Mouse (Mus musculus): ENCODE measurements around the gene Lclat1. TPM values are rescaled to one million over a fixed set of nuclear protein-coding genes. Genes with fewer than 3 reads are reported as not detected.
"Not testable (repeated sequence)": the region's sequence is repeated elsewhere in the genome, so short reads cannot be mapped to it uniquely, and the experiment has no call there.

The Lclat1 gene
- total RNA-seq, 2 experiments from 2014 or later, result 37.7 to 41.4 TPM

DNA sequence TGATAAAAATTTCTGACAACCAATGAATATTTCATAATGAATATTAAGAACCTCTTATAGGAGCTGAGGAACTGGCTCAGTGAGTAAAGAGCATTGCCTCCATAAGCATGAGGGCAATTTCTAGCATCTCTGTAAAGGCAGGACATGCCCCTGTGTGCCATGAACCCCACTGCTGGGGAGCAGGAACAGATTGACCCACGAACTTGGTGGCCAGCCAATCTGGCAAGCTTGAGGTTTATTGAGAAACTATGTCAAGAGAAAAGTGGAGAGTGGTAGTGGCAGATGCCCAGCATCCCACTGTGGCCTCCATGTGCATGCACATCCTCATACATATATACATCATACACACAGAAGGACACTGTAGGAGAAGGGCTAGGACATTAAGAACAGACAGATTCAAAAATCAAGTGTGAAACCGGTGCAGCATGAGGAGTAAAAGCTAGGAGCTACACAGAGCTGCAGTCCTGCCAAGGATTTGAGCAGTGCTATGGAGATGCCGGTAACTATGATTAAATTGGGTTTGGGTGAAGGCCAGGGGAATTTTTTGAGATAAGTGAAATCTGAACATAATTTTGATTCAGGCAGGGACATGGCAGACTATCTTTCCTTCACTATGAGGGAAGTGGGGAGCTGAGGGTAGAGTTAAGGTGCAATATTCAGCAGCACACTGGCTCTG lies 129.5 kb downstream of the Lclat1 start:
- no peak for DNase-seq (ENCODE audit: low spot score in 2 of 2)

DNA sequence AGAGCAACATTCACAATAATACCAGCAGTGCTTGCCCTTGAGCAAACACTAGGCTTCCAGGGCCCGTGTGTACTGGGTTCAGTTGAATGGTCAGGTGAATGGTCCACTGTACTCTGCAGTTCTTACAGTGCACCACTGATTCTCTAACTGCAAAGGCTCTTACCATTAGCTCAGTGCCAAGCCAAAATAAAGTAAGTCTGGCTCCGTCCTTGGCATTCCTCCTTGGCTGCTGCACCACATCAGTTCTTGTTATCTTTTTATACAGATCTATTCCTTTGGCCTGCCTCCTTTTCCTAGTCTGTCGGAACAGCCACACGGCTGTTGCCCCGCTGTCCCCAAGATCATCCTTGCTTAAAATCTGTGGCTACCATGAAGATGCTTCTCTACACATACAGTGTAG lies 130.7 kb downstream of the Lclat1 start:
- DNase-seq (ENCODE audit: low spot score in 2 of 2), result no peak

DNA sequence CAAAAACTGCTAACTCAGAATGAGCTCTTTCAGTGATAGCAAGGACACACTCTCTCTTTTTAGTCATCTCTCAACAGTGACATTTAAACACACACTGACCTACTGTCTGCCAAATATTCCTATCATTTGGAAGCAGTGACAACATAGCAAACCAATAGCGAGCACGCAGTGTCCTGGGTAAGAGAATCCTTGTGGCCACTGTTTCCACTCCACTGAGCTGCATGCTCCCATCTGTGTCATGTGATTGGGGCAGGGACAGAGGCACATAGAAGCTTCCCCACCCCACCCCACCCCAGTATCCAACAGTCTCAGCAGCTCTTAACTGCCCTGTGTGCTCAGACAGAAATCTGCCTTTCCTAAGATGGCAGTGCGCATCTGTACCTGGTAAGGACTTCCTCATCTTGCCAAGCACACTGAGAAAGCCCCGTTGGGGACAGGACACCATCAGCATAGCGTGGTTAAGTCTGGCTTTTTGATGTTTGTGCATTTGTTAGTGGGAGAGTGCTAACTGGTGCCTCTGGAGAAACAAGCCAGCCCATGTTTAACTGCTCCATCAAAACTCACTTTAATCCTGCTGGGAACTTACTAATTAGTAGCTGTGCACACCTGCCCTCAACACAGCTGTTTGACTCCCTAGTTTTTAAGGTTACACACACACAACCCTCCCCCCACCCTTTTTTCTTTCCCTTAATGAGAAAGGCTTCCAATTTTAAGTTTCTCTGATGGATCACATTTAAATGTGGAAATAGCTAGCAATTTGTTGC lies 133.5 kb downstream of the Lclat1 start:
- DNase-seq (ENCODE audit: low spot score in 2 of 2), result no peak

DNA sequence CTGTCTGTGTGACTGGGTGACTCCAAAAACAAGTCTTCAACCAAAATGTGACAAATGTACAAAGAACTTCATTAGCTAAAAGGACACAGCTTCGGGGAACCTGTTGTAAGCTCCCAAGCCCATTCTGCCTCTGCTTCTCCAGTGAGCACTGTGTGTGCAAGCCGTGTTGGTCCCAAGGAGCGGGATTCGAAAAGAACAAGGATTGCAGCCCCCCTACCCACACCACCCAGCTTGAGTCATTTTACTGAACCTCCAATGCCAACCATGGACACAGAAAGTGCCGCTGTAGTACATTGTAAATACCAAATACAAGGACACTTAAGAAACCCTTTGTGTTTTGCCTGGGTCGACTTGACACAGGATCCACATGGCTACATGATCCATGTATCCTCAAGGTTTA lies 135.9 kb downstream of the Lclat1 start:
- DNase-seq (ENCODE audit: low spot score in 2 of 2), result no peak

DNA sequence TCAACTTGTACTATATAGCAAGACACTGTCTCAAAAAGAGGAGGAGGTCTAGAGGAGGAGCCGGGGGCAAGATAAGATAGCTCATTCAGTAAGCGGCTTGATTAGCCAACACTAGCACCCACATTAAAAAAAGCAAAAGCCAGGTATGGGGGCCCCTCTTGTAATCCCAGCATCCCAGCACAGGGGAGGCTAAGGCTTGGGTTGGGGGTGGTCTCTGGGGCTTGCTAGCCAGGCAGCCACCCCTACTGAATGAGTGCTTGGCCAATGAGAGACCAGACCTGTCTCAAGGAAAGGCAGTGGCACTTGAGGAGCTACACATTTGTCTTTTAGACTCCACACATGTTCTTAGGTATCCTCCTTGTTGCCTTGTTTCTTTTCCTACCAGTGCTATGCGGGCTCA lies 136.8 kb downstream of the Lclat1 start:
- DNase-seq (ENCODE audit: low spot score in 2 of 2), result no peak

DNA sequence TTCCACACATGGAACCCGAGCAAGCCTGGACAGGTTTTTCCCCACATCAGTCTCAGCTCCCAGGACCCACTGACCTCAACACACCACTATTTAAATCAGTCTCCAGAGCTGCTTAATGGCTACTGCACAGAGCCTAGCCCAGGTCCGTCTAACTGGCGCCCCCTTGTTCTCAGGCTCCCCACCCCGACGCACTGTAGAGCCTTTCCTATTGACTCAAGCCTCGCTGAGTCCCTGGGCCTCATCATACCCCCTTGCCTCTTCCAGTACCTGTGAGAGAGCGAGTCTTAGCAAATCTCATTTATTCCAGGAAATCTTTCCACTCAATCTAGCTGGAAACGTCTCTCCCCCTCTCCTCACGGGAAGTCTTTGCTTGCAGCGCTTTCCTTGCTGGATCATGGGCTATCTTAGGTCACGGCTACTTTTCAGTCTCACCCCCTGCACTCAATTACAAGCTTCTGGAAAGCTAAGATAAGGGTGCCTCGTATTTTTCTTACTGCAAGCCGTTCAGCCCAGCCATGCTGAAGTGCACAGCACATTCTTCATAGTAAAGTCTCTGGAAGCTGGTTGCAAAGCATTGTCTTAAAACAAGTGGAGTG lies 137.4 kb downstream of the Lclat1 start:
- no peak for DNase-seq (ENCODE audit: low spot score in 2 of 2)

DNA sequence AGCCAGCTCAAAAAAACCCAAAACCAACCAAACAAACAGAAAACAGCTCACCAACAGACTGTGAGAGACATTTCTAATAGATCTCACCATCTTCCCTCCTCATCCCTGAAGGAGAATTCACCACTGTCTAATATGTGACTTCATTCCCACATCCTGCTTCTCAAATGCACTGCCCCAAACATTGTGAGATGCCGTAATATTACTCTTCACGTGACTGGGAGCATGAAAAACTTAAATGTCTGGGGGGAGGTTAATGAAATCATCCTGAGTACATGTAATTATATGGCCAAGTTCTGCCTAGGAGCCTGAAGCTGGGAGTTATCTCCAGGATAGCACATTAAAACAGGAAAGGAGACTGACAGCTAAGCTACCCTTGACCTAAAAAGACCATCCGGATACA lies 138.3 kb downstream of the Lclat1 start:
- no peak for DNase-seq (ENCODE audit: low spot score in 2 of 2)

DNA sequence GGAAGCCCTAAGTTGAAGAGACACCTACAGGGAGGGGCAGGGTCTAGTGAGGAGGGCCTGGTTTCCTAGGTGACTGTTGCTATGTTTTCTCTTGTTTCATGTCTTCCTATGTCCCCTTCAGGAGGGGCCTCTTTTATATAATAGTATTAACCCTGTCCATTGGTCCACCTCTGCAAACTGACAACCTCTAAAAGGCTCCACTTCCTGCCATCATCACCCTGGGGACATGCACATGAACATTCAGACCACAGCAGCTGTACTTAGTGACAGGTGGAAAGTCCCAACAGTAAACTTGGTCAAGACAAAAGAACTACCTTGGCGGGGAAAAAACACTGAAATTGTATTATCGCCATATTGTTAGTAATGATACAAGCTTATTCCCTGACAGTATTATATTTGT lies 139.1 kb downstream of the Lclat1 start:
- no peak for DNase-seq (ENCODE audit: low spot score in 2 of 2)

DNA sequence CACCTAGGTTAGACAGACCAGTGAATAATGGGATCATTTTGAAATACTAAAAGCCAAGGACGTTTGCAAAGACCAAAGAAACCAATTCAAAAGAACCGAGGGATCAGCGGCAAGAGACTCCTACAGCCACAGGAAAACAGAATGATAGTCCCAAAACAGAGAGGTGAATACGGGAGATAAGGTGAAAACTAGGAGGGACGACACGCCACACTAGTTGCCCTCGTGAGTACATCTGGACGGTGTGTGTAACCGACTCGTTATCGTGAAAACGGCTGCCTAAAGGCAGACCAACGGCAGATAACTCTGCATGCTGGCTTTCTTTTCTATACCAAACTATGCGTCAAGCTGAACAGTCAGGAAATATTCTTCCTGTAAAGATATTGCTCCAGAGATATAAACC lies 140.0 kb downstream of the Lclat1 start:
- DNase-seq (ENCODE audit: low spot score in 2 of 2), result no peak

DNA sequence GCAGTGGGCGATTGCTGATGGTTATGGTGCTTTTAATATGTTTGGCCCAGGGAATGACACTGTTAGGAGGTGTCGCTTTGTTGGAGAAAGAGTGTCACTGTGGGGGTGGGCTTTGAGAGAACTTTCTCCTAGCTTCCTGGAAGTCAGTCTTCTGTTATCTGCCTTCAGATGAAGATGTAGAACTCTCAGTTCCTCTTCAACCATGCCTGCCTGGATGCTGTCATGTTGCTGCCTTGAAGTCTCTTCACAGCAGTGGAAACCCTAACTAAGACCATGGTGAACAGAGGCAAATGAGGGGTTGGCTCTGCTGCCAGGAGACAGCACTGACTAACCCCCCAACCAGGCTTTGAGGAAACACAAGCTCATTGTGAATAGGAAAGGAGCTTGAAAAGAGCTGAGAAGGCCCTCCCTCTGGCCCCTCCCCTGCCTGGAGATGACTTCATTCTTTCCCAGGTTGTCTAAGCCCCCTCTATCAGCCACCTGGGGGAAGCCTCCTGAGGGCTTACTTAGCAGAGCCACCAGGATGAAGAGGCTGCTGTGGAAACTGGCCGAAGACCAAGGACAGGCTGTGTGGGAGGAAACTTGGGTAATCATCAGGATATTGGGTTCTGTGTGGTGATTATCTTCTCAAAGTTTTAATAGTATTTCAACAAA lies 142.8 kb downstream of the Lclat1 start:
- no peak for DNase-seq (ENCODE audit: low spot score in 2 of 2)

DNA sequence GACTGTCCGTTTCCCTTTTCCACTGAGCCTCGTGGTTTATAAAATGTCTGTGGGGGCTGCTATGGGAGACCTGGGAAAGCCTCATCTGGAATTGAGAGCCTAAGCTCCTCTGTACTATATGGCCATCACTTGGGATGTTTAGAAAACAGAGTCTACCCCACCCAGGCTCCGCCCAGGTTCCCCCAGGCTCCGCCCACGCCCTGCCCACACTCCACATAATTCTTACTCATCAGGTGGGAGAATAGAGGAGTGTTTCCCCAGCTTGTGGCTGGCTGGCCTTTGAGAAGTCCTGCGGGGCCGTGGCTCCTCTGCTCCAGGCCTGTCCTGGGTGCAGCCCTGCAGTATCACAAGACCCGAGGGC lies 143.3 kb downstream of the Lclat1 start:
- no peak for DNase-seq (ENCODE audit: low spot score in 2 of 2)

DNA sequence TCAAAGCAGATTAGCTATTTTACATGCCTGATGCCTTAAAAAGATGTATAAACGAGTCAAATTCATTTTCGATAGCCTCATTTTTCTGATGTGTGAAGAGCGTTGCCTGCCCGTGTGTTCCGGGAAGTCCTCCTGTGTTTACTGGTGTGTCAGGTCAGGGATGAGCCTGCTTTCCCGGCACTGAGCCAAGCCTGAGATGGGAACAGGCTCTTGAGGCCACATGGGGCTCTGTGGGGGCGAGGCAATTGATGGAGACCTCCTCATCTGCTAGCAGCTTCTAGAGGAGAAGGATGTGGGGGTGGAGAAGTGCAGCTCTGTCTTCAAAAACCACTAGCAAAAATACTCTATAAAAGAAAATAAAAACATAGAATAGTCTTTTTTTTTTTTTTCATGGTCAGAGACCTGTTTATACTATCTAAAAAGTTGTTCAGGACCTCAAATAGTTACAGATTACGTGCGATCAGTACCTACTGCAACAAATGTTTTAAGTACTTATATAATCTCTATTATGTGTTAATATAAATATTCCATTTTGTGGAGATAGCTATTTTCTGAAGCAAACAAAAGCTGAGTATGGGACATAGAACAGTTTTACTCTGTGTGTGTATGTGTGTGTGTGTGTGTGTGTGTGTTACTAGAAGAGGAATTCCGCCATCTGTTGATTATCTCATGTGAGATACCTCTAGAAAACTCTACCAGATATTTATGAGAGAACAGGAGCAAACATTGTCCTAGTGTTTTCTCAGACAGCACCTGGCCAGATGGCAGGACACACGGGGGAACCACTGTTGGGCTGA lies 144.2 kb downstream of the Lclat1 start:
- no peak for DNase-seq (ENCODE audit: low spot score in 2 of 2)

DNA sequence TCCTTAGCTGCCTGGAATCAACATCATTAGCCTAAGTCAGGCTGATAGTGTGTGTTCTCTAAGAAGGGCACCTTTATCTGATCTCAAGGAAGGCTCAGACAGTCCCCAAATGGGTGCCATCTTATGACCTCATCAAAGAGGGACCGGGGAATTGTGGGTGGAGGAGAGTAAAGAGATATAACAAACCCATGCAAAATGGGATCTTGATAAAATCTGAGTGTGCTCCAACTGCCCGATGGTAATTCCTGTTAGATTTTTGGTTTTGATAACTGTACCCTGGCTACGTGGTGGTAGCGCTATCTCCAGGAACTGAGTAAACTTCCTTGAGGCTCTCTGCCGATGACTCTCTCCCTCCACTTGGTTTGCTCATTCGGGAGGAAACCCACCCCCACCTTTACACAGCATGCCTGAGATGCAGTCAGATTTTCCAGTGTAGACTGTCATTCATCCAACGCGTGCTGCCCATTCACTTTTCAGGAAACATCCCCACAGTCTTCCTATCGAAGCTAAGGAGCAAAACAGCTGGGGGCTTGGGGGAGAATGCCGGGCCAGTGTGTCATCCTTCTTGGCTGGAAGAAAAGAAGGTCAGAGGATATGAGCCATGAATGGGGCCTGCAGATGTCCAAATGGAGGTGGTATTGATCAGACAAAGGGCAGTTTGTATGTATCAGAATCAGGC lies 145.6 kb downstream of the Lclat1 start:
- no peak for DNase-seq (ENCODE audit: low spot score in 2 of 2)

DNA sequence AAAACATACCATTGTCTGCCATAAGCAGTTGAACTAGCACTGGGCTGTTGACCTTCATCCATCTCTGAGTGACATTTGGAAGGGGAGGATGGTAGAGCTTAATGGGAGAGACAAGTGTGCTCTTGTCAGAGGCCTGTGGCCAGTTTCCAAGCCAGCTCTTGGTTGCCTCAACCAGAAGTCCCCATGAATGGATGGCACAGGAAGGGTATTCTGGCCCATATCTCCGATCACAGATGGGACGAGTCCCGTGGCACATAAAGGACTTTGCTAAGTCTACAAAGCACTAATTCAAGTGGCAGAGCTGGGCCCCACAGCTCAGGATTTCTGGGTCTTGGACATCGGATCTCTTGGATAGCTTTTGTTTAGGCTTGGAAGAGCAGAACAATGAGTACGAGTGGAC lies 148.0 kb downstream of the Lclat1 start:
- no peak for DNase-seq (ENCODE audit: low spot score in 2 of 2)

DNA sequence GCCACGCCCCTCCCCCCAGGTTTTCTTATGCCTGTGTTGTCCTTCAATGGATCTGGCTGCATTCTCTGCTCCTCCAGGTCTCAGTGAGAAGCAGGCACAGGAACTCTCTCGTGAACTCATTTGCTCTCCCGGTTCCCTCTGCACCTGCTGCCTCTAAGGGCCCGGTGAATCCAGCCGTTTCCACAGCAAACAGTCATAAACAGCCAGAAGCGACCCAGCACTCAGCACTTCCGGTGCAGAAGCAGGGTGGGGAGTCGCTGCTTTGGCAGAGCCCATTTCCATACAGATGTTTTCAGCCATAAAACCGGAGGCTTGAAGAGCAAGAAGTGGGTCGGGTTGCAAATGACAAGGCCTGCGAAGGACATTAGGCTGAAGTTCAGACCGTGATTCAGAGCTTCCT lies 150.8 kb downstream of the Lclat1 start:
- DNase-seq (ENCODE audit: low spot score in 2 of 2), result no peak

DNA sequence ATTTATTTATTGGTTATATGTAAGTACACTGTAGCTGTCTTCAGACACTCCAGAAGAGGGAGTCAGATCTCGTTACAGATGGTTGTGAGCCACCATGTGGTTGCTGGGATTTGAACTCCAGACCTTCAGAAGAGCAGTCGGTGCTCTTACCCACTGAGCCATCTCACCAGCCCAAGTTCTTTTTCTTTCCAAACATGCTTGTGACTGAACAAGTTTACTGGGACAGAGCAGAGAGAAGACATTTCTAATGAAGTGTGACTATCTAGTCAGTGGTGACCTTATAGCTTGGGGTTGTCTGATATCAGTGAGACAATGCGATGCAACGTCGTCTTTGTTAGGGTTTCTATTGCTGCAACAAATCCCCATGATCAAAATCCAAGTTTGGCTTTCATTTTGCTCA lies 151.5 kb downstream of the Lclat1 start:
- not testable (repeated sequence) for DNase-seq (ENCODE audit: low spot score in 2 of 2)

DNA sequence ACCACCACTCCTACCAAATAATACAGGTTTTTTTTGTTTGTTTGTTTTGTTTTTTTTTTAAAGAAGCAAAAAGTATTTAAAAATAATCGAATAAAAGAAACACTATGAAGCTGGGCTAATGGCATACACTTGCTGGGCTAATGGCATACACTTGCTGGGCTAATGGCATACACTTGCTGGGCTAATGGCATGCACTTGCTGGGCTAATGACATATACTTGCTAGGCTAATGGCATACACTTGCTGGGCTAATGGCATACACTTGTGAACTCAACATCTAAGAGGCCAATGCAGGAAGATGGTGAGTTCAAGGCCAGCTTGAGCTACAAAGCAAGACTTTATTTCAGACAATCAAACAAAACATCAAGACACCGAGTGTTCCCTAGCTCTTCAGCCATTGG lies 154.8 kb downstream of the Lclat1 start:
- DNase-seq (ENCODE audit: low spot score in 2 of 2), result no peak

DNA sequence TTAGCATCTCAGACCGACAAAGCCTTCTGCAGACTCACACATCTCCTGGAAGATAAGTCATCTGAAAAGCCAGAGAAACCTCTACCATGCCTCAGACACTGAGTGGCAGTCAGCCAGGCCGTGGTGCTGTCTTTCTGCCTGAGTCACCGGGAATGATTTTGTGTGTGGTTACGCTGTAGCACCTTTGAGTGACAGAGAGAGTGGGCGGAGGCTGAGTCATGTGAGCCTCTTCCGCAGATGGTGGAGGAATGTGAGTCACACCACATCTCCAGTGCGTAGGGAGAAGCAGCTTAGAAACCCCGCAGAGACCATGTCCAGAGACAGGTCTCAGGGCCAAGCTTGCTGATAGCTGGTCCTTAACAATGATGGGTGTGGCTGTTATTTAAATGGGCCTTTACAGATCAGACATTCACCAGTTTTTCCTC lies 155.3 kb downstream of the Lclat1 start:
- DNase-seq (ENCODE audit: low spot score in 2 of 2), result no peak

DNA sequence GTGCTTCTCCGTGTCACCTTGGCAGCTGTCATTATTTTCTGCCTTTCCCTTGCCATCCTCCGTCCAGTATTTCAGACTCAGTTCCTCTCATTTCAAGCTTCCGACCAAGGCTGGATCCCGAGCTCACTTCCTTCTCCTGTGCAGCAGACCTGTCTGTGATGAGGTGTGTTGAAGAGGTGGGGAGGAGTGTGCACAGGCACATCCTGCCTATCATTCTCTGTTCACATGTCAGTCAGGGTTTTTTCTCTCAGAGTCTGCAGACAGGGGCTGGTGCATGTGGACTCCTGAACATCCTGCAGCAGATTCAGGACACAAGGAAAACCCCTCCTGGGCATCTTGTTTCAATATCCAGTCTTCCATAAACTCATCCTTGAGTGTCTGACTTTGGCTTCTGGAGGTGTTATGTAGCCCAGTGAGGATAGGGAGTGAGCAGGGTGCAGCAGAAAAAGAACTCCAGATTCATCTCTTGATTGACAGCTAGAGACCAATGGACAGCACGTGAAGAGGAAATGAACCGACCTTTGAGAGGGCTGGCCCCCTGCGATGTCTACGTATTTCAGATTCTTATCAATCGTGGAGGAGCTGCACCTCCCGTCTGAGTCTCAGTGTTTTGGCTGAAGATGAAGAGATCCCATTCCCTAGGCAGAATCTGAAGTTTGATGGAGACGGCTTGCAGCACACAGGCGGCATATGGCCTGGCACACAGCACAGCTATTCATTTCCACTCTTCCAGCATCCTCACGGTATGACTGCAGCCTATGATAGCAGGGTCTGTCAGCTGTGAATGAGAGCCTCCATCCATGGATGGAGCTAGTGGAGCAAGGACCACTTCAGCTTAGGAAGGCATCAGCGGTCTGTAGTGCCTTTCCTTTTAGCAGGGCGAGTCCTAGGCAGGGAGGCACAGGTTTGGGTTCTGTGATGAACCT lies 163.3 kb downstream of the Lclat1 start:
- DNase-seq (ENCODE audit: low spot score in 2 of 2), result no peak

All from adrenal gland, postnatal 4 days (tissue).